Mouse (Mus musculus): ENCODE measurements around the gene Galnt14.

Galnt14 gene

DNA sequence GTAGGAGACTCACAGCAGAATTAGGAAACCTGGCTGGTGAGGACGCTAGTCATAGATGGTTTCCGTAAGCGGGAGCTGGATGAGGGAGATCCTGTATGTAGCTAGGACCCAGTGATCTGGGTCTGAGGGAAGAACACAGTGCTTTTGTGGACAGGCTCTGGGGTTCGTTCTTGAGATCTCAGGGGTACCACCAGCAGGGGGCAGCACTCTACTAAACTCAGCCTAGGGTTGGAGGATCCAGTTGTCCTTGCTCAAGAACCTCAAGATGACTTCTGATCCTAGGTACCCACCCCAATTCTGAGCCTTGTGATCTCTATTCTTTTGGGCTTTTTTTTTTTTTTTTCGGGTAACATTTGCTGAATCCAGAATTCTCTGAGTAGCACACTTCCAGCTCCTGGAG, 137.8 kb downstream of the Galnt14 start:
- ATAC-seq (ENCODE audit: low TSS enrichment), result peak; percentile 58

DNA sequence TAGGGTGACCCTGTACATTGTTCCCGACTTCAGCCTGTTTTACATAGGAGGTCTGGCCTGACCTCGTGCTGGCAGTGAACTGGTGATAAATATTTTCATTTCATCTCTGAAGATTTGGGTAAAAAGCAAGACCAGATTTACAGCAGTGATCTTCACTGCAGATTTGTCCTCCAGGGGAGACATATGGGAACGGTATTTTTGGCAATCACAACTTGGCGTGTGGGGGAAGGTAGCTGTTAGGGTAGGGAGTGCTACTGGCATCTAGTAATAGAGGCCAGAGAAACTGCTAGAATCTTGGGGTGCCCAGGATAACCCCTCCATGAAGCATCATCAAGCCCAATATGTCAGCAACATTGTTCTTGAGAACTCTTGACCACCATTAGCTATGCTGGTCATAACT, 138.3 kb downstream of the Galnt14 start:
- peak; percentile 77 for ATAC-seq (ENCODE audit: low TSS enrichment)

DNA sequence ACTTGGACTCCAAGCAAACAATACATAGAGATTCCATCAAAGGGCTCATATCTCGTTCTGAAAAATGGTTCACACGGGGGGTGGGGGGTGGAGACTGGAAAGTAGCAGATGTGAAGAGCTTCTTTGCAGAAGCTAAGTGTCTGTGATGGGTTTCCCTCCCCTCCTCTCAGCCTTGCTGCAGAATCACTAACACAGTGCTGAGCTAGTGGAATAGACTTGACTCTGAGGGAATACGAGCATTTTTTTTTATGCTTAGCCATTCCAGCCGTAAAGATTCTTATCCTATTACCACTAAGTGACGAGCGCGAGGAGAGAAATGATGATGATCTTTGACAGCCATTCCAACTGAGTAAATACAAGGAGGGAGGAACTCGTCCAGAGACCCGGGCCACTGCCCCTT, 142.0 kb downstream of the Galnt14 start:
- ATAC-seq (ENCODE audit: low TSS enrichment), result no peak

DNA sequence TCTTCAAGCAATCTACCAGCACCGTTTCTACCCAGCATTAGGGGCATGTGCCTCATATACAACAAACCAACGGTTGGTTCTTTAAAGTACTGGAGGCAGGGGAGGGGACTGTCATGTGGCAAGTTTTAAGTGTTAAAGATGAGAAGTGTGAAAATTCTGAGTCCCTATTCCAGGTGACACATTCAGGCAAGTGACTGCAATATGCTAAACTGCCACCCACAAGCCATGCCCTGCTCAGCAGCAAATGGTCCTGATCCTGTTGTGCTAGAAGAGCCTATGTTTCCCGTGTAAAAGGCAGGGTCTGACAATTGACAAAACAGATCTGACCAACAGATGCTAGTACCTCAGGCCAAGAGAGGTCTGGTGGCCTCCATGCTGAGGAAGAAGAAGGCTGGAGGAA, 149.1 kb downstream of the Galnt14 start:
- no peak for ATAC-seq (ENCODE audit: low TSS enrichment)

DNA sequence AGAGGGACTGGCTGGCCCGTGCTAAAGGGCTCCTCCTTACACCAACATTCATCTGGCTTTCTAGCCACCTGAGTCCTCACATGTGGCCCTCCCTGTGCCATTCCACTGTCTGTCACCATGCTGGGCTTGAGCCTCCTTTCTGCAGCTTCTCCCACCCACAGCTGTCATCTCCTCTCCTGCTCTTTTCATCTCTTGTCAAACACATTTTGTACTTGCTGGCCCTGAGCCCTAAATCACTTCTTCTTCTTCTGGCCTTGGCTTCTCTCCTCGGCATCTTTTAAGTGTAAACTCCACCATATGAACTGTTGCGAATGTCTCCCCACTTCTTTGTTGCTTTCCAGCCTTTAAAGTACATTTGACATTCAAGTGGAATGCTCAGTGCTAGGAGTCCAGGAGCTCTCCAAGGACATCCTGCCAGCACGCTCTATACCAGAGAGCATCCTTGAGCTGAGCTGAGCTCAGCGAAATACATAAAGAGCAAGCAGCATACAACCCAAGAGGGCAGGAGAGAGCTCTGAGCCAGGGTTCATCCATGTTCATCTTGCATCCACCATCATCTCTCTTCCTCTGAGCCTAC, 150.0 kb downstream of the Galnt14 start:
- ATAC-seq (ENCODE audit: low TSS enrichment), result peak; percentile 76

DNA sequence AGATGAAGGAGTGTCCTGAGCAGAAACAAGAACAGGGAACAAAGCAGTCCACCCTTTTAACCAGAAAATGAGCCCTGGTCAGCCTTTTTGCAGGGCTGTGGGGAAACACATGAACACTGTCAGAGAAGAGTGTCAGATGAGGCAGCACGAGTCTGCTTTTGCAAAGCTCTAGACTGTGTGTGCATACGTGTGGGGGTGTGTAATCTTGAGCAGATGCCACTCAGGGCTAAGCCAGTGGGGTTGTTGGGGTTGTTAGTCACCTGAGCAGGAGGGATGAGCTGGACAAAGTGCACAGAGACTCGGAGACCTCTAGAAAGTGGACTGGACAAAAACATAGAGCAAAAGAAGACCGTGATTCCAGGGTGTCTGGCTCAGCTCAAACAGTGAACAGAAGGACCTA, 150.8 kb downstream of the Galnt14 start:
- ATAC-seq (ENCODE audit: low TSS enrichment), result peak; percentile 44; the same call in 1 of the 2 replicates

DNA sequence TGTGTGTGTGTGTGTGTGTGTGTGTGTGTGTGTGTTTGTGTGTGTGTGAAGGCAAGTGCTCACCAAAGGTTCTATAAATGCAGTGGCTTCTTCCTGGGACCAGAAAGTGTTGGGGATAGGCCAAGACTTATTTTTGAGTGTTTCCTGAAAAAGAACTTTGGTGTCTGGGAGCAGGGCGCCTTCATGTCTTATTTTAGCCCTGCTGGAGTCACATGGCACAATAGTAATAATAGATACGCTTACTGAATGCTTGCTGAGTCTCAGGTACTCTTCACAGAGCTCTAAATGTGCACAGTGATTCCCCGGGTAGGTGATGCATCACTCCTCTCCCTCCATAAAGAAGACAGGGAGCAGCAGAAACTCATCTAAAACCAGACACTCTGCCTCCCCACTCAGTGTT, 153.2 kb downstream of the Galnt14 start:
- peak; percentile 14; the same call in 1 of the 2 replicates for ATAC-seq (ENCODE audit: low TSS enrichment)

DNA sequence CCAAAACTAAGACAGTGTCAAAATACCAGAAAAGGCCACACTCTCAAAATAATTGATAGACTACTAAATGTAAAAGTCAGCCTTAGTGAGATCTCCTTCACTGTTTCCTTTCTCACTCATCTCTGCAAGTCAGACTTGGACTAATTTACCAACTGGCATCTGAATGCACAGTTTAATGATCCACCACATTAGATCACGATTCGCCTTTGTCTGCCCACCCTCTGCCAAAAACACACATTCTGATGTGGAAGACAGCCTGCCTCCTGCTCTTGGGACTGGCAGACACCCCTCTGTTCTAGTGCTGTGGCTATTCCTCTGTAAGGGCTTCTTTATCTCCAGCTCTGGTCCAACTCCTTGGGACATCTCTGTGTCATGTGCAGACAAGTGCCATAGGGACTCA, 153.8 kb downstream of the Galnt14 start:
- no peak for ATAC-seq (ENCODE audit: low TSS enrichment)

DNA sequence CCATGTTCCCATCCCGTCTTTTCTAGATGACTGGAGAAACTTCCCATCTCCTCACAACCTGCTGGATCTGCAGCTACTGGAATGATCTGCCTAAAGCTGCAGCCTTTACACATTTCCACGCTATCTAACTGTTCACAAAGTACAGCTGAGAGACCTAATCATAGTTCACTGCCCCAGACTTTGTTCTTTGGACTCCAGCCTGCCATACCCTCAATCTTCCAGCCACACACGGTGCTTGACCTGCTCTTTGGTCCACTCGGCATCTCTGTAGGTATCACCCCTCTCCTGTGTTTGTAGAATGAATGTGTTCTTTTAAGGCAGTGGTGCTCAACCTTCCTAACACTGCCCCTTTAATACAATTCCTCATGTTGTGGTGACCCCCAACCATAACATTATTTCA, 155.6 kb downstream of the Galnt14 start:
- no peak for ATAC-seq (ENCODE audit: low TSS enrichment)

DNA sequence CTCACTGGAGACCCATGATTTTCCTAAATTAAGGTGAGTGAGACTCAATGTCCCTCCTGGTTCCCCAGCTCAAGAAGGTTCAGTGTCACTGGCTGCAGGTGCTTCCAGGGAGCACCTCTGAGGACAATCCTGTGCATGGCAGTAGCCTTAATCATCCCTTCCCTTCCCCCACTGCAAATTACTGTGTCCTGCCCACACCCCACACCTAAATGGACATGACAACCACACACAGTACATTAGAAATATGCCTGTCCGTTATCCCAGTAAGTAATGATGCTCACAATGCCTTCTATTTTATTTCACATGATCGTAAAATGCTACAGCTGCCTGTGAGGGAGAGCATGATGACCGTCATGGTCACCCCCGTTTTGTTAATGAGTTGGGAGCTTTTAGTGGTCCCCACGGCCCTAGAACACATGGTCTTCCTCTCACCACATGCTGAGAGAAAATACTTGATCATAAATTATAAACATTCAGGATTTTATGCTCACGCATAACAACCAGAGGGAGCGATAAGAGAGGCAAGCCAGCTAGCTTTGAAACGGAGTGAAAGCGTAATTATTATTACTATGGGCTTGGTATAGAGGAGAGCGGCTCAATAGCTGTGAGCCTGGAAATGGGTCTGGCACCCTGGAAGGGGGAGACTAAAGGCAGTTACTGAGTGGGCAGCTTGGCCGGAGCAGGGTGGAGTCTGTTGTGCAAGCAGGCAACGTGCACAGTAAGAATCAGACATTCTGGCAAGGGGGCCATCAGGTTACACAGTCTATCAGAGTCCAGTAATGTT, 161.3 kb downstream of the Galnt14 start:
- ATAC-seq (ENCODE audit: low TSS enrichment), result no peak

DNA sequence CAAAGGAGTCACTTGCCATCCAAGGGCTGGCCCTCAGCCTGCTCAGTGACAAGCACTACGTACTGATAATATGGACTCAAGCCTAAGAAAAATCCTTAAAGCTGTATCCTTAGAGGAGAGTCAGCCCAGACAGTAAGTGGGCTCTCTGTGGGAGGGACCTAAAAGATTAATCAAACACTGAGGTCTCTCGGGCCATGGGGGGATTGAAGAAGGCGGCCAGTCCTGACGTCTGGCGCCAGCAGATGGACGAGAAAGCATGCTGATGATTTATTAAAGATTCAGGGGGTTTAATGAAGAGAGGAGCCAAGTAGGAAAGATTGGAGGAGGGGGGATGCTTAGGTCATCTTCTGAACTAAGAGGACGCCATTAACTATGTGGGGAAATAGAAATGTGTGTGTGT, 162.1 kb downstream of the Galnt14 start:
- no peak for ATAC-seq (ENCODE audit: low TSS enrichment)

DNA sequence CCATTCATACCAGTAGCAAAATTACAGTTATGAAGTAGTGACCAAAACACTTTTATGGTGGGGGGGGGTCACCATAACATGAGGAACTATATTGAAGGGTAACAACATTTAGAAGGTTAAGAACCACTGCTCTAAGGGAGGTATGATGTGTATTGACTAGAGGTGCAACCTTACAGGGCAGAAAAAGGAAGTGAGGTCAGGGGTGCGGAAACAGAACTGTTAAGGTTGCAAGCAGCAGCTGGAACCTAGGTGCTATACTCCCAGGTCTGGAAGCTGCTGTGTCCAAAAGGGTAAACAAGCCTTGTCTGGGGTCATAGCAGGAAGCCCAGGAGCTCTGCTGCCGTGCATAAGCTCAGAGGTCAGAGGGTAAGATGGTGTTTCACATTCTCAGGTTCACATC, 162.8 kb downstream of the Galnt14 start:
- no peak for ATAC-seq (ENCODE audit: low TSS enrichment)

DNA sequence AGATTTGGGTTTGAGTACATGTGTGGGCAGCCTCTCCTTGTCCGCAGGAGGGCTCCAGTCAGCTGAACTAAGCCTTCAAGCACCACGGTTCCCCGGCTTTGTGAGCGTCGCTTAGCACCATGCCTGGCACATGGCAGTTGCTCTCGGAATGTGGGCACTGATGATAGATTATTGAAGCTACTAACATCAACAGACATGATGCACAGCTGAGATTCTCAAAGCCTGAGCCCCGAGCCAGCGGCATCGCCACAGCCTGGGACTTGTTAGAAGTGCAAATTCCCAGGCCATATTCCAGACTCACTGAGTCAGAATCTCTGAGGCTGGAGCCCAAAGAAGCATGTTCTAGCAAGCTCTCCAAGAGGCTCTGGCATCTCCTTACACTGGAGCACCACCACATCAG, 168.3 kb downstream of the Galnt14 start:
- peak; percentile 45 for ATAC-seq (ENCODE audit: low TSS enrichment)

DNA sequence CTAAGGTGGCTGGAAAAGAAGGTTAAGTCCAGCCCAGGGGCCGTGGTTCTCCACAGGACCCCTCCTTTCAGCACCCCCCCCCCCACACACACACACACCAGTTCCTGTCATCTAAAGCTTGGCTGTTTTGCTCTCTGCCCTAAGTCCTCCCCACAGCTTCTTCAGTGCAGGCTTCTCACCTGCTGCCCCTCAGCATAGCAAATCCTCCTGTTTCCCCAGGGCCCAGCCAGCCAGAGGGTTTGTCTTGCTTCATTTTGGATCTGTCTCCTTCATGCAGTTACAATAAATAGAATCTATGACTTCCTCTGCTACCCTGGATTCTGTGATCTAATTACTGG, 169.1 kb downstream of the Galnt14 start:
- ATAC-seq (ENCODE audit: low TSS enrichment), result no peak

DNA sequence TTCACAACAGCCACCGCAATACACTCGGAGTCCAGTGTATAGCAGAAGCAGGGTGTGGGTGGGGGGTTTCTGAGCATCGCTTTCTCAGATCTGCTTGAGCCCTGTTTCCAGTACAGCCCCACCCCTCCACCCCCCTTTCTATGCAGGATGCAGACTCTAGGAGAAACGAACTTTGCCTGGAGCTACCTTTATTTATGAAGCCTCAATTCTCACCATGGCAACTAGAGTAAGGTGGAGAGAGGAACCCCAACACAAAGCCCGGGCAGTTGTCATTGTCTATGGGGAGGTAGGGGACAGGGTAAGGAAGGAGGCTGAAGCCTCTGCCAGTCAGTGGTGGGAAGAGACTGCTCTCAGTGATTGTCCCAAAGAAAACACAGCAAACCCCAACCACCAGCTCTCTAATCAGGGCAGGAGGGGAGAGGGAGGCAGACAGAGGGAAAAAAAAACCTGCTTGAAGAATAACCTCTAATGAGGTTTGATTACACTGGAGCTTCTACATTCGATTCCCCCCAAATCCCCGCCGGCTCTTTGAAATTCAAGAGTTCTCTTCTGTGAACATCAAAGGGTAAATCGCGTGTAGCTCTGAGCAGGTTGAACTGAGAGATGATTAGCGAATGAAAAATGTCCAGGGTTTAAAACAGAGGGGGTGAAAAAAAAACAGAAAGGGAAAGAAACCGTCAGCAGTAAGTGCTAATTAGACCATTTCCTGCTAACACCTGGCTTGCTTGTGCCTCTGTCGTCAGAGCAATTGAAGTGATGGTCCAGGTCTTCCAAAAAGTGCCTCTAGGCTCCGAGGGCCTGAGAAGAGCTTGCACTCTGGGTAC, 169.6 kb downstream of the Galnt14 start:
- ATAC-seq (ENCODE audit: low TSS enrichment), result 0 out of 2 replicates have a peak, but pooled peaks have one; percentile 9

DNA sequence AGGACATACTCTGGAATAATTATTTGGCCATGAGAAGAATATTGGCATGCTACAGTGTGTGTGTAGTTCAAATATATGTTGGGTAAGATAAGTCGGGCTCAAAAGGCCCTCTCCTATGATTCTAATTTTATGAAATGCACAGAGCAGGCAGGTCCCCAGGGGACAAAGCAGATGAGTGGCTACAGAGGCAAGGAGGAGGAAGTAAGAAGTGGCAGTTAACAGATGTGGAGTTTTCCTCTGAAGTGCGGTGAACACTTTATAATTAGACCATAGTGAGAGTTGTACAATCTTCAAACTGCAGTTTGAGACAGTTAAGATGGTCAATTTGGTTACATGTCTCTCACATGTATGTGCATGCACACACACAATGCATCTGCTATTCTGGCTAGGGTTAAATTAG, 178.4 kb downstream of the Galnt14 start:
- ATAC-seq (ENCODE audit: low TSS enrichment), result no peak

DNA sequence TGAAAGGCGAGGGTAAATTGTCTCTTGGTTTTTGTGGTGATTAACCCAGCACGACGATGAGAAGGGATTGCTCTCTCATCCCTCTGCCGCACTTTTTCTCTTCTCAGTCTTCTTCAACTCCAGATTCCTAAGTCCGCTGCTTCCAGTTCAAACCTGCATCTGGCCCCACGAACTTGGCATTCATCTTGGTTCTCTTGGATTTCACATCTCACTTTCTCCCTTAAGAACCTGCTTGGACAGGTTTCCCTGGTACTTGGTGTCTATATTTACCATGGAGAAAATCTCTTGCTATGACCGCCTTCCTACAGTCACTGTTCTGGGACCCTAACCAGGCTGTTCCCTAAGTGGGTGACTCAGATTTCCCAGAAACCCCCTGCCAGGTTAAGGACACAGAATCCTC, 188.1 kb downstream of the Galnt14 start:
- no peak for ATAC-seq (ENCODE audit: low TSS enrichment)

DNA sequence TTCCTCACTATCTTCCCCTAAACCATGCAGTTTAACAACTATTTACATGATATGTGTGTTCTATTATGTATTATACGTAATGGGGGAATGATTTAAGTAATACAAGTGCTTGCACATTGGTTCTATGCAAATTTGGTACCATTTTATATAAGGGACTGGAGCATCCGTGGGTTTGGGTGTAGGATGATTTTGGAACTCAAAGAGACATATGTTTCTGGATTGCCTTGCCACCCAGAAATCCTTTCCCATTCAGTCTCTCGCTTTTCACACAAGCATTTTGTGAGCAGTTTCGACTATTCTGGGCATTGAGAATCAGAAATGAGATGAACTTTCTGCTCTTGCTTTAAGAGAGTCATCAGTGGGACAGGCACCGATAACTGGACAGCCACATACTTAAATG, 190.9 kb downstream of the Galnt14 start:
- ATAC-seq (ENCODE audit: low TSS enrichment), result peak; percentile 74

DNA sequence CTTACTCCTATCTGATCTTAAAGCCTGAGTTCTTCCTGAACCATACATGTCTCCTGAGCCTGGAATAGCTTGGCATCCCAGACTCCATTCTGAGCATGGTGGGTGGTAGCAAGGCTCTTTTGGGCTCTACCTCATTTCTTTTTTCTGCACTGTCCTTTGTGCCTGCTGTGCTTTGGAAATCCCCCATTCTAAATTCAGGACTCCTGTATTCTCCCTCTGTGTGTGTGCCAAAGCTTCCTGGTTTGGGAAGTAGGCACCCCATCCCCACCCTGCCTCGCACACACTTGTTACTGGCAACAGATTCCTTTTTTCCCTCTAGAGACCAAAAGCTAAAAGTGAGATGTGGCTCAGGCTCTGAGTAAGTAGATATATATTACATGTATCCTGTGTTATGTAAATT, 191.9 kb downstream of the Galnt14 start:
- peak; percentile 68 for ATAC-seq (ENCODE audit: low TSS enrichment)

DNA sequence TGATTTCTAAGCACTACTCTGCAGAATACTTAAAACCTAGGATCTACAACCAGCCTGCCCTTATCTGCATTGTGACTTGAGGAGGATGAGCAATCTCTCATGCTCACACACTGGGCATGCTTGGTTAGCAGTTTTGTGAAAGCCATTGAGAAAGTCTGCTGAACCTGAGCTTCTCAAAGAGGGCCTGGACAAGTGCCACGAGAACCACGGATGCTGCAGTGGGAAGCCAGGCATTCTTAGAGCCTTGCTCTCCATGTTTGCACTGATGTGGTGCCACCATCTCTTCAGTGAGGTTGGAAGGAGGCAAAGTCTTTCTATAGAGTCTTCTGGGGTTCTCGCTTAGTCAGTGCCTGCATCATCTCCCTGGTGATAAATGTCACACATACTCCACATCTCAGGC, 194.7 kb downstream of the Galnt14 start:
- peak; percentile 27; the same call in 1 of the 2 replicates for ATAC-seq (ENCODE audit: low TSS enrichment)

DNA sequence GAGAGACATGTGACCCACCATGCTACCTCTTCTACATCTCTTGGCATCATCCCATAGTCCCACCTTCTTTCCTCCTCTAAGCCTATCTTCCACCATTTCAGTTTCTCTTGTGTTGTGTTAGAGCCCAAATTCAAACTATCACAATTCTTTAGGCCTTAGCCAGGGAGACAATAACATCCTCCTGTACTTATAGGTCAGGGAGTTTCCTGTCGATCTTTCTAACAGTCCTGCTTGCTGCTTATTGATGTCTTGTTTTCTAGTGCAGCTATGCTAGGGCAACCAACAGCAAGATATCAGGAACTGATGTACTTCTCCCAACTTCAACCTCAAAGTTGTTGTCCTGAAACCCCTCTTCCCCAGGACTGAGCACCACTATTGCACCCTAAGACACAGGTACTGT, 195.4 kb downstream of the Galnt14 start:
- no peak for ATAC-seq (ENCODE audit: low TSS enrichment)

DNA sequence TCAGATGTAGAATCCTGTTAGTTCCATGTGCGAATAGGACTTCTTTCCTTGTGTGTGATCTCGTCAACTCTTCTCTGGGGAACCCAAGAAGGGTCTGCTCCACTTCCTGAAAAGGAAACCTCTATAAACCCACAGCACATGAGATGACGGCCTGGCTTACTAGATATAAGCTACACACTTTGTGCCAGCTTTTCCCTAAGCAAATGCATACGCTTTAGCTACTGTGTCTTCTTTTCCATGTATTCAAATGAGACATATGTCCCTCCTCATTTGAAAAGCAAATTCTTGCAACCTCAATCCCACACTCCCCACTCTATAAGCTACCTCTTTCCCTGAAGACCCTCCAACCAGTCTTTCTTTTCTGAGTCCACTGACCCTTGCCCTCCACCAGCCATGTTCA, 196.0 kb downstream of the Galnt14 start:
- ATAC-seq (ENCODE audit: low TSS enrichment), result peak; percentile 55

DNA sequence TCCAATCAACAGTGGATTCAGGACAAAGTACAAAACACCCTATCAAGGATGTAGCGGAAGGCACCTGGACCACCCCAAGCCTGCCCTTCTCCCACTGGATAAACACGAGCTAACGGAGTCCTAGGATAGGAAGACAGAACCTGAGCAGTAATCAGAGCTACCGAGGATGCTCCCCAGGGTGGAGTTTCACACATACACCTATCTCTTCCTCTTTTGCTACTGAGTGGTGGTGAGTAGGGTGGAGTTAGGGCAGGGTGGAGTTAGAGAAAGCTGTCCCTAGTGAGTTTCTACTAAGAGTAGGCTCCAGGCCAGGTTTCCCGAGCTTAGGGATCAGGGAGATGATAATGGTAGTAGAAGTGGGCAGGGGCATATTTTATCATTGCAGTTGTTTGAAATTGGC, 197.4 kb downstream of the Galnt14 start:
- no peak for ATAC-seq (ENCODE audit: low TSS enrichment)

Data from frontal cortex, adult (tissue).